Mouse (Mus musculus): ENCODE measurements at regions not wholly inside any gene's neighbourhood (a gene's known extent, or its start where the extent isn't known, plus 50 kb on each side); places are given as distances from the start of the nearest gene placed in this dataset.

GRCm38 (mm10) chr10:117551234-117552048, 77.9 kb upstream of the Cpm start:
- no peak for TF ChIP-seq CTCF (IDR thresholded peaks at IDR 0.05; ENCODE audit: control insufficient read depth, insufficient read depth, low read length)
- no peak for TF ChIP-seq POLR2A (IDR thresholded peaks at IDR 0.05; ENCODE audit: borderline replicate concordance, control insufficient read depth, low read depth, low read length)

Data from bone marrow, adult 2 months (tissue).